In genomic region chr1:72536611-72537351, GRCm38 (mm10) we compare ENCODE assay signal across 8 mouse cellular contexts. TPM values are rescaled to one million over a fixed set of nuclear protein-coding genes. Genes with fewer than 3 reads are reported as not detected.
DNase-seq lines count a peak whose midpoint lies in the region; ATAC-seq and TF ChIP-seq lines count a peak whose summit lies in the region.

TSS of gene March4 (minus strand) at chr1:72536930.

- DNase-seq in adrenal gland, adult 18-20 months (ENCODE audit: low spot score in 2 of 2), result peak; percentile 61 to 70
- peak; percentile 69 to 77 for DNase-seq in cerebellum, postnatal 25 days
- peak; percentile 69 for DNase-seq in gastrocnemius, postnatal 14 days
- peak; percentile 88 for DNase-seq in left cerebral cortex, postnatal 4 days
- peak; percentile 83 for DNase-seq in midbrain, embryonic 10.5 days (ENCODE audit: low spot score)
- DNase-seq in splenic B cell, adult 2 months (ENCODE audit: low read depth, low spot score), result peak; percentile 5

- H3K9me3 ChIP-seq in intestine, postnatal 0 days (ENCODE audit: control insufficient read depth), result no peaks in the 10 kb centered on the region
- H3K9me3 ChIP-seq in midbrain, embryonic 10.5 days (replicated peaks), result no peaks in the 10 kb centered on the region

- peaks cover 26% of the 10 kb centered on the region for H3K27me3 ChIP-seq in intestine, postnatal 0 days (replicated peaks; ENCODE audit: control insufficient read depth, insufficient read depth, low read length)
- H3K27me3 ChIP-seq in midbrain, embryonic 10.5 days (ENCODE audit: low read depth, poor library complexity, severe bottlenecking), result peaks cover 41% of the 10 kb centered on the region
- H3K27me3 ChIP-seq in splenic B cell, adult 2 months (ENCODE audit: control insufficient read depth, insufficient read depth, low read length, poor library complexity, severe bottlenecking), result no peaks in the 10 kb centered on the region

- intact Hi-C loops in gastrocnemius, postnatal 14 days (cut with DNase I; ENCODE audit: low total_unique reads), result no loop called here
- intact Hi-C loops in left cerebral cortex, postnatal 4 days (cut with DNase I), result loop anchor here (5.0 kb wide), 1 partner anchor 41 kb away; no protein-coding TSS in a partner anchor

- peak within 1 kb of the TSS; percentile 55 for H3K4me2 ChIP-seq in intestine, postnatal 0 days (replicated peaks; ENCODE audit: low read depth)

- no peaks in the 10 kb centered on the region for H3K36me3 ChIP-seq in intestine, postnatal 0 days (ENCODE audit: control insufficient read depth, insufficient read depth)
- no peaks in the 10 kb centered on the region for H3K36me3 ChIP-seq in midbrain, embryonic 10.5 days
- H3K36me3 ChIP-seq in splenic B cell, adult 2 months (ENCODE audit: control insufficient read depth, insufficient read depth, low read length, poor library complexity, severe bottlenecking), result no peaks in the 10 kb centered on the region

- peak; percentile 22; the same call in 1 of the 2 replicates for ATAC-seq in intestine, postnatal 0 days
- ATAC-seq in monocyte, adult 5-6 weeks (replicated peaks; ENCODE audit: insufficient number of reproducible peaks, low FRiP score, low TSS enrichment, poor library complexity, severe bottlenecking), result no peak

- H3K4me1 ChIP-seq in intestine, postnatal 0 days (replicated peaks; ENCODE audit: control insufficient read depth, insufficient read depth, low read length), result no peaks in the 10 kb centered on the region
- H3K4me1 ChIP-seq in midbrain, embryonic 10.5 days, result peaks cover 20% of the 10 kb centered on the region

- no peak within 1 kb of the TSS for H3K9ac ChIP-seq in intestine, postnatal 0 days (ENCODE audit: low read depth, low read length)

- H3K27ac ChIP-seq in intestine, postnatal 0 days (ENCODE audit: low read depth, low read length), result no peak within 1 kb of the TSS
- peak within 1 kb of the TSS; percentile 15 for H3K27ac ChIP-seq in midbrain, embryonic 10.5 days (replicated peaks)

- WGBS in intestine, postnatal 0 days, result under 1% methylated on average over 40 of the region's 41 CpGs
- under 1% methylated on average over 41 of the region's 41 CpGs for WGBS in midbrain, embryonic 10.5 days

- no peak for TF ChIP-seq CTCF in intestine, postnatal 0 days (IDR thresholded peaks at IDR 0.05; ENCODE audit: low read depth)

- H3K4me3 ChIP-seq in intestine, postnatal 0 days (ENCODE audit: low read depth, low read length), result peak within 1 kb of the TSS; percentile 33
- H3K4me3 ChIP-seq in midbrain, embryonic 10.5 days, result peak within 1 kb of the TSS; percentile 55

RNA-seq across cellular contexts. Expression of gene March4, which starts in this region (rescaled TPM):
- total RNA-seq in adrenal gland, adult 18-20 months (2021), result under 1 TPM; 0.38 to 0.50 TPM
- under 1 TPM; 0.04 to 0.16 TPM for total RNA-seq in gastrocnemius, postnatal 14 days (2021)
- 0.12 and 0.20 TPM in 2 replicates for polyA plus RNA-seq in intestine, postnatal 0 days (2015; fragmentation: Nextera tagmentation; extraction: Ambion mirVana)
- 10 to 100 TPM; 64.8 to 68.3 TPM for total RNA-seq in left cerebral cortex, postnatal 4 days (2021)
- polyA plus RNA-seq in midbrain, embryonic 10.5 days (2016; fragmentation: Nextera tagmentation; extraction: Ambion mirVana), result 0.22 and 0.55 TPM in 2 replicates
- not detected in 3 replicates for total RNA-seq in monocyte, adult 5-6 weeks (2017)

Comparison
In these comparisons a context has a peak if more than half of its experiments do, and no peak if none do; other contexts are left out.
1. RNA of gene March4 (total RNA-seq): 64.8 to 68.3 TPM in left cerebral cortex, postnatal 4 days; 0.38 to 0.50 TPM in adrenal gland, adult 18-20 months, 0.04 to 0.16 TPM in gastrocnemius, postnatal 14 days and not detected in monocyte, adult 5-6 weeks; every median in the first group is over 10 times any median in the second.
2. Peak in DNase-seq in adrenal gland, adult 18-20 months; RNA of the gene not detected or under 1 TPM.
3. Peak in DNase-seq in gastrocnemius, postnatal 14 days; RNA of the gene not detected or under 1 TPM.
4. Peak in ATAC-seq, H3K4me3 ChIP-seq and H3K4me2 ChIP-seq in intestine, postnatal 0 days; RNA of the gene not detected or under 1 TPM.
5. Peak in DNase-seq, H3K4me3 ChIP-seq and H3K27ac ChIP-seq in midbrain, embryonic 10.5 days; RNA of the gene not detected or under 1 TPM.
6. DNase-seq: peak in every context shown above with its lines; median percentile 88 in left cerebral cortex, postnatal 4 days; 83 in midbrain, embryonic 10.5 days; 73 in cerebellum, postnatal 25 days; 69 in gastrocnemius, postnatal 14 days; 66 in adrenal gland, adult 18-20 months; 5 in splenic B cell, adult 2 months.